Mouse (Mus musculus) midbrain, embryonic 14.5 days (tissue): ENCODE measurements around the gene Vmn2r23. TPM values are rescaled to one million over a fixed set of nuclear protein-coding genes. Genes with fewer than 3 reads are reported as not detected.
"Not testable (repeated sequence)": the region's sequence is repeated elsewhere in the genome, so short reads cannot be mapped to it uniquely, and the experiment has no call there.

Experiments
- ATAC-seq: fragments of 200-750 bp; cut with Nextera tagmentation; 2 replicates; pipeline ENCODE4 v1.8.0; 2017; ENCODE audit warnings: moderate number of reproducible peaks, moderate library complexity; ENCODE audit not compliant: low FRiP score, low TSS enrichment
- DNase-seq: peaks from one replicate; pipeline ENCODE4 v3.0.0-alpha.2; 2015
- H3K27ac ChIP-seq: fragments of 300-500 bp; sonication (generic); replicated peaks from 2 replicates; pipeline ENCODE4 v1.5.1; 2014; ENCODE audit warnings: mild to moderate bottlenecking, low read depth, low read length, moderate library complexity
- H3K27me3 ChIP-seq: fragments of 300-500 bp; sonication (generic); 2 replicates; pipeline ENCODE4 v1.6.1; 2014; ENCODE audit warnings: low read length, control low read depth, mixed read lengths; ENCODE audit not compliant: control insufficient read depth, insufficient read depth
- H3K36me3 ChIP-seq: fragments of 300-500 bp; sonication (generic); 2 replicates; pipeline ENCODE4 v1.6.1; 2014; ENCODE audit warnings: low read length, control low read depth; ENCODE audit not compliant: control insufficient read depth, insufficient read depth
- H3K4me1 ChIP-seq: fragments of 300-500 bp; sonication (generic); 2 replicates; pipeline ENCODE4 v1.6.1; 2014; ENCODE audit warnings: mild to moderate bottlenecking, antibody characterized with exemption, low read length, control low read depth; ENCODE audit not compliant: control insufficient read depth, insufficient read depth
- H3K4me2 ChIP-seq: fragments of 300-500 bp; sonication (generic); 2 replicates; pipeline ENCODE4 v1.6.1; 2014; ENCODE audit warnings: mild to moderate bottlenecking, low read length, moderate library complexity
- H3K4me3 ChIP-seq: fragments of 300-500 bp; sonication (generic); replicated peaks from 2 replicates; pipeline ENCODE4 v1.5.1; 2014; ENCODE audit warnings: low read depth, low read length
- H3K9ac ChIP-seq: fragments of 300-500 bp; sonication (generic); replicated peaks from 2 replicates; pipeline ENCODE4 v1.6.1; 2014; ENCODE audit warnings: mild to moderate bottlenecking, low read length, moderate library complexity
- H3K9me3 ChIP-seq: fragments of 300-500 bp; sonication (generic); 2 replicates; pipeline ENCODE4 v1.6.1; 2016; ENCODE audit warnings: low read length, control low read depth, mixed read lengths; ENCODE audit not compliant: control insufficient read depth
- WGBS: fragments of 180-500 bp; shearing (Covaris S2); extraction: QIAGEN DNeasy Blood & Tissue Kit; methylation state at CpG from one replicate; pipeline ENCODE4 v1.1.7; 2014; 5-methylcytosine and 5-hydroxymethylcytosine counted together
- polyA plus RNA-seq: library from polyadenylated mRNA; unstranded; fragments of >200 nt; fragmentation: Nextera tagmentation; extraction: Ambion mirVana; gene quantifications from 2 replicates; pipeline ENCODE4 v1.2.1, GENCODE M21; 2014

Gene Vmn2r23
- polyA plus RNA-seq, result not detected in 2 replicates

DNA sequence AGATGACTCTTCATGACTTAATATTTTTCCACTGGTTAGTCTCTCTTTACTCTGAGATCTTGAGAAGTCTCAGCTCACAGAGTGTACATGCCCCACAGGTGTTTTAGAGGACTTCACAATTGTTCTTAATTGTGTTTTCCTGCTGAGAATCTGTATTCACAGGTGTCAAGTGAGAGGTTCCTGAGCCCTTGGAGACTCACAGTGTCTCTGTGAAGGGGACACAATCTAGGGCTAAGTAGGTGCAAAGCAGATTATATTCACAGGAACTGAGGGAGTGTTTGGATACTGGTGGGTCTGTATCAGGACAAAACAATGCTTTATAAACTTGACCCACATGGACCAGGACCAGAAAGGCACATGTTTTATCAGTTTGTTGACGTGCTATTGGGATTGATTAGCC lies at the start of gene Vmn2r23:
Gene Vmn2r23, plus strand, starts transcription at position 301 of the 400 bp plus-strand sequence.
- Histone ChIP-seq H3K27ac (no peak within 1 kb of the TSS), H3K9ac (no peak within 1 kb of the TSS), H3K4me1 (no peaks in the 10 kb centered on the region), H3K4me2 (no peak within 1 kb of the TSS), H3K4me3 (no peak within 1 kb of the TSS), H3K36me3 (no peaks in the 10 kb centered on the region), H3K27me3 (no peaks in the 10 kb centered on the region), H3K9me3 (no peaks in the 10 kb centered on the region)
- no peak for DNase-seq
- 84% methylated on average over 1 of the region's 1 CpGs for WGBS
- no peak for ATAC-seq

GRCm38 (mm10) chr6:123657040-123657439 lies 45.4 kb upstream of the Vmn2r23 start:
- no peaks in the 10 kb centered on the region for H3K4me1 ChIP-seq
- H3K36me3 ChIP-seq, result no peaks in the 10 kb centered on the region
- H3K4me2 ChIP-seq, result no peak overlapping the region
- DNase-seq (peak; percentile 49), ATAC-seq (no peak)
- no peak overlapping the region for H3K9ac ChIP-seq
- H3K27ac ChIP-seq, result no peak overlapping the region
- 67% methylated on average over 6 of the region's 6 CpGs for WGBS
- H3K9me3 ChIP-seq, result no peaks in the 10 kb centered on the region
- no peak overlapping the region for H3K4me3 ChIP-seq
- H3K27me3 ChIP-seq, result no peaks in the 10 kb centered on the region

DNA sequence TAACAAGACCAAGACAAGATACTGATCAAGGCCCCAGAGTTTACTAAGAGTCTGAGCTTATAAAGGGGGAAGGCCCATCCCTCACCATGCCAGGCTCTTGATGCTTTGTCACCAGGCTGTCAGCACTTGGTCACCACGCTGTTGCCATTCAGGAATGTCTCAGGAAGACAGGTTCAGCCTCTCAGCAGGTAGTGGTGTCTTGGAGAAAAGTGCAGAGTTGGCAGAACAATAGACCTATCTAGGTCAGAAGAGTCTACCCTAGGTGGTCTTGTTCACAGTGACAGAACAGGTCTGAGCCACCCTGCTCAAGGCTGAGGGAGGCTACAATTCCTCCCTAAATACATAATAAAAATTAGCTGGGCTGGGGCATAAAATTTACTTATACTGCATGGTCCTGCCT lies 5.8 kb upstream of the Vmn2r23 start:
- not testable (repeated sequence) for H3K36me3 ChIP-seq, DNase-seq, H3K27me3 ChIP-seq, H3K27ac ChIP-seq, H3K4me2 ChIP-seq, H3K9me3 ChIP-seq, H3K9ac ChIP-seq, ATAC-seq, H3K4me3 ChIP-seq, H3K4me1 ChIP-seq
- WGBS, result 29% methylated on average over 1 of the region's 1 CpGs

DNA sequence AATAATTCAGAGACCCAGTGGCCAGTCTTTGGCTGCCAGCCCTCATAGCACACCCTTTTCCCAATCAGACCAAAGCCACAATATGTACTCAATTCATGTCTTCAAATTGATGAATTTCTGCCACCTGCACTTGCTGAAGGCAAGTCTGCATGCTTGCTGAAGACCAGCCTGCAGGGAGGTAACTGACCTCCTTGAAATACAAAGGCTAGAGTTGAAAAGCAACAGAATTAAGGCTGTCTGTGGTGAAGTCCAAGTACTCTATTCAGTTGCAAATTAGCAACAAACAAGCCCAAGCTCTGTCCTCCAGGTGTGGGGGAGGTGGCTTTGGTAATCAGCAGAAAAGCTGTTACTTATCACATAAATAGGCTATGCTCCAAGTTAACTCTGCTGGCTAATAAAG lies 5.3 kb upstream of the Vmn2r23 start:
- no peak overlapping the region for H3K4me3 ChIP-seq
- H3K27ac ChIP-seq, result no peak overlapping the region
- no peak overlapping the region for H3K4me2 ChIP-seq
- no peaks in the 10 kb centered on the region for H3K27me3 ChIP-seq
- H3K4me1 ChIP-seq, result 0 out of 2 replicates have a peak, but pooled peaks cover 3% of the 10 kb centered on the region
- H3K9ac ChIP-seq, result no peak overlapping the region
- no peaks in the 10 kb centered on the region for H3K9me3 ChIP-seq
- DNase-seq (peak; percentile 2), ATAC-seq (peak; percentile 24; the same call in 1 of the 2 replicates)
- no peaks in the 10 kb centered on the region for H3K36me3 ChIP-seq

DNA sequence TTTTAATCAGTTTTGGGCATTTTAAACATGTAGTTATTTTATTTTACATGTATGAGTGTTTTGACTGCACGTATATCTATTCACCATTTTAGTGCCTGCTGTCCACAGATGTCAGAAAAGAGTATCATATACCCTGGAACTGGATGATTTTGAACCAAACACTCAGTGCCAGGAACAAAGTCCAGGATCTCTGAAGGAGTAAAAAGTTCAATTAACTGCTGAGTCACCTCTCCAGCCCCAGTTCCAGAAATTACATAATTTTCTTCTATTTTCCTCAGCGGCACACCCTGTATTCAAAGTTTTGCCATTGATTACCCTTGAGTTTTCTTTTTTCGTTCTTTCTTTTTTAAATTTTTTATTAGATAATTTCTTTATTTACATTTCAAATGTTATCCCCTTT lies 67.6 kb downstream of the Vmn2r23 start:
- DNase-seq, result no peak
- H3K4me2 ChIP-seq, result no peak overlapping the region
- no peak overlapping the region for H3K27ac ChIP-seq
- no peaks in the 10 kb centered on the region for H3K36me3 ChIP-seq
- no peaks in the 10 kb centered on the region for H3K4me1 ChIP-seq
- H3K9ac ChIP-seq, result no peak overlapping the region
- 90% methylated on average over 3 of the region's 3 CpGs for WGBS
- no peaks in the 10 kb centered on the region for H3K9me3 ChIP-seq
- no peaks in the 10 kb centered on the region for H3K27me3 ChIP-seq
- ATAC-seq, result no peak
- no peak overlapping the region for H3K4me3 ChIP-seq

DNA sequence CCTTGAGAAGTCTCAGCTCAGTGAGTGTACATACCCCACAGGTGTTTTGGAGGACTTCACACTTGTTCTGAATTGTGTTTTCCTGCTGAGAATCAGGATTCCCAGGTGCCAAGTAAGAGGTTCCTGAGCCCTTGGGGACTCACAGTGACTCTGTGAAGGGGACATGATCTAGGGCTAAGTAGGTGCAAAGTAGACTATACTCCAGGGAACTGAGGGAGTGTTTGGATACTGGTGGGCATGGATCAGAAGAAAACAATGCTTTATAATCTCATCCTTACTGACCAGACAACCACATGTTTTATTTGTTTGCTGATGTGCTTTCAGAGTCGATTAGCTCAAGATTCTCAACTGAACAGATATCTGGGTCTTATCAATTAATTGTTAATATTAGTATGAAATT lies 76.1 kb downstream of the Vmn2r23 start, which contains the start of gene Vmn2r24:
Gene Vmn2r24, plus strand, starts transcription at position 301 of the 400 bp plus-strand sequence.
- Histone ChIP-seq H3K36me3 (no peaks in the 10 kb centered on the region), H3K9me3 (no peaks in the 10 kb centered on the region), H3K4me1 (no peaks in the 10 kb centered on the region), H3K27me3 (no peaks in the 10 kb centered on the region), H3K4me3 (no peak within 1 kb of the TSS), H3K27ac (no peak within 1 kb of the TSS), H3K4me2 (no peak within 1 kb of the TSS), H3K9ac (no peak within 1 kb of the TSS)
- no peak for DNase-seq
- 84% methylated on average over 1 of the region's 1 CpGs for WGBS
- ATAC-seq, result no peak

DNA sequence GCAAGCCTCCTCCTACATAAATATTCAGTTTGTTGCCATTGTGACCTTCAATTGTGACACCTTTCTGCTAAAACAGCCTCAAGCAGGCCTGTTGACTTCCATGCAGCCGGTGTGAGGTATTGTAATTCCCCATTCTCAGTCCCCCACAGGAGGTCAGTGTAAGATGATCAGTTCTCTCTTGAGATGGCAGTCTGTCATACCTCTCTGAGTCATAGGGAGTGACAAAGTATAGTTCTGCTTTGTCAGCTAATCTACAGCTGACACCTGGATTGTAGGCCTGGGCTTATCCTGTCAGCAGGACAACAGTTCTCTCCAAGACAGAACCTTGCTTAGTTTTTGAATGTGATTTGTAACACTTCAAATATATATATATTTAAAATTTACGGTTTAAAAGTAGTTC lies 82.4 kb downstream of the Vmn2r23 start:
- DNase-seq, result no peak
- ATAC-seq, result peak; percentile 40; the same call in 1 of the 2 replicates
- WGBS, result 66% methylated on average over 2 of the region's 2 CpGs

DNA sequence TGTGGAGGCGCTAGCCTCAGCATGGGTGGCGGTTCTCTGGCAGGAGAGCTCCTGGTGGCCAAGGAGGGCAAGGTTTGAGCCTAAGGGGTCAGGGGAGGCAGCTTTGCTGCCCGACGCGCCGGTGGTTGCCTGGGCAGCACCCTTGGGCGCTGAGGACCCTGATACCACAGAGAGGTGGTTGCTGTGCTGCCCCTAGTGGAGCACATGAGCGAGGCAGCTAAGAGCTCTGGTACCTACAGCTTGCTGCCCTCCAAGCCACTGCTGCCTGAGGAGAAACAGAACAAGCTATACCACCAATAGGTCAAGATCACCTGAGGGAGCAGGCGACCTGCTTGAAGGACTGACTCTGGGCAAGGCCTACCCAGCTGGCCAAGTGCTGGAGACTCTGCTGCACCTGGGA lies 91.3 kb downstream of the Vmn2r23 start:
- no peaks in the 10 kb centered on the region for H3K36me3 ChIP-seq
- ATAC-seq (0 out of 2 replicates have a peak, but pooled peaks have one; percentile 14), DNase-seq (no peak)
- H3K4me3 ChIP-seq, result no peak overlapping the region
- 38% methylated on average over 9 of the region's 9 CpGs for WGBS
- no peak overlapping the region for H3K9ac ChIP-seq
- H3K4me2 ChIP-seq, result no peak overlapping the region
- H3K9me3 ChIP-seq, result no peaks in the 10 kb centered on the region
- H3K27me3 ChIP-seq, result no peaks in the 10 kb centered on the region
- no peak overlapping the region for H3K27ac ChIP-seq
- H3K4me1 ChIP-seq, result no peaks in the 10 kb centered on the region

More for the DNA sequence above, 82.4 kb downstream of the Vmn2r23 start:
- Histone ChIP-seq H3K9me3 (no peaks in the 10 kb centered on the region), H3K9ac (no peak overlapping the region), H3K4me1 (no peaks in the 10 kb centered on the region), H3K4me3 (no peak overlapping the region), H3K4me2 (no peak overlapping the region), H3K27me3 (no peaks in the 10 kb centered on the region), H3K27ac (no peak overlapping the region), H3K36me3 (no peaks in the 10 kb centered on the region)
